Mouse (Mus musculus) liver, embryonic 12.5 days (tissue): ENCODE data around the gene Pdia2. TPM values are rescaled to one million over a fixed set of nuclear protein-coding genes. Genes with fewer than 3 reads are reported as not detected.

Experiments
- ATAC-seq: fragments of 200-750 bp; cut with Nextera tagmentation; 2 replicates; pipeline ENCODE4 v1.8.0; 2017; ENCODE audit warnings: moderate number of reproducible peaks, mild to moderate bottlenecking, moderate library complexity
- H3K27ac ChIP-seq: fragments of 300-500 bp; sonication (generic); 2 replicates; pipeline ENCODE4 v1.5.1; 2016; ENCODE audit warnings: mild to moderate bottlenecking
- H3K27me3 ChIP-seq: fragments of 300-500 bp; sonication (generic); replicated peaks from 2 replicates; pipeline ENCODE4 v1.6.1; 2016; ENCODE audit warnings: mild to moderate bottlenecking, moderate library complexity
- H3K36me3 ChIP-seq: fragments of 300-500 bp; sonication (generic); 2 replicates; pipeline ENCODE4 v1.6.1; 2016; ENCODE audit warnings: mild to moderate bottlenecking, moderate library complexity
- H3K4me1 ChIP-seq: fragments of 300-500 bp; sonication (generic); 2 replicates; pipeline ENCODE4 v1.6.1; 2016
- H3K4me2 ChIP-seq: fragments of 300-500 bp; sonication (generic); 2 replicates; pipeline ENCODE4 v1.6.1; 2016; ENCODE audit warnings: mild to moderate bottlenecking, moderate library complexity
- H3K4me3 ChIP-seq: fragments of 300-500 bp; sonication (generic); 2 replicates; pipeline ENCODE4 v1.5.1; 2016; ENCODE audit warnings: mild to moderate bottlenecking, moderate library complexity
- H3K9ac ChIP-seq: fragments of 300-500 bp; sonication (generic); 2 replicates; pipeline ENCODE4 v1.6.1; 2016; ENCODE audit warnings: mild to moderate bottlenecking, moderate library complexity
- H3K9me3 ChIP-seq: fragments of 300-500 bp; sonication (generic); replicated peaks from 2 replicates; pipeline ENCODE4 v1.6.1; 2016; ENCODE audit warnings: mild to moderate bottlenecking, moderate library complexity
- WGBS: fragments of 180-500 bp; shearing (Covaris S2); methylation state at CpG from one replicate; pipeline ENCODE4 v1.1.7; 2016; ENCODE audit not compliant: insufficient replicate concordance; 5-methylcytosine and 5-hydroxymethylcytosine counted together
- polyA plus RNA-seq: library from polyadenylated mRNA; unstranded; fragments of >200 nt; fragmentation: Nextera tagmentation; extraction: Ambion mirVana; gene quantifications from 2 replicates; pipeline ENCODE4 v1.2.1, GENCODE M21; 2016

Gene Pdia2
- polyA plus RNA-seq, 1 experiment from 2014 or later, result 96.5 TPM

DNA sequence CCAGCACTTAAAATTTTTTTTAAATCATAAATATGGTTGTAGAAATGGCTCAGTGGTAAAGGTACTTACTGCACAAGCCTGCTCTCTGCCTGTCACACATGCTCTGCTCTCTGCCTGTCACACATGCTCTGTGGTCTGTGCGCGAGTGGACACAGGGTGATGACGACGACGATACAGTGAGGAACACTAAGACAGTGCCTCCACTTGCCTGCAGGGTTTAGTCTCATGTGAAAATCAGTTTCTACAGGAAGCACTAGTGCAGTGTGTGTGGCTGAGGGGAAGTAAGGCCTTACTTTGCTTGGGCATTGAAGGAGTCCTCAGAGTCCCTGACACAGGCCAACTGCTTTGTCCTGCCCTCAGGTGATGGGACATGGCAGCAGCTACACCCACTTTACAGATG is 30.9 kb upstream of the Pdia2 start:
- no peaks in the 10 kb centered on the region for H3K9me3 ChIP-seq
- H3K27me3 ChIP-seq, result no peaks in the 10 kb centered on the region
- 0 out of 2 replicates have a peak, but pooled peaks cover 3% of the 10 kb centered on the region for H3K36me3 ChIP-seq
- no peak overlapping the region for H3K9ac ChIP-seq
- H3K4me1 ChIP-seq, result peaks cover 4% of the 10 kb centered on the region
- H3K4me3 ChIP-seq, result no peak overlapping the region
- no peak overlapping the region for H3K4me2 ChIP-seq
- no peak overlapping the region for H3K27ac ChIP-seq
- WGBS, result 62% methylated on average over 5 of the region's 5 CpGs
- no peak for ATAC-seq

DNA sequence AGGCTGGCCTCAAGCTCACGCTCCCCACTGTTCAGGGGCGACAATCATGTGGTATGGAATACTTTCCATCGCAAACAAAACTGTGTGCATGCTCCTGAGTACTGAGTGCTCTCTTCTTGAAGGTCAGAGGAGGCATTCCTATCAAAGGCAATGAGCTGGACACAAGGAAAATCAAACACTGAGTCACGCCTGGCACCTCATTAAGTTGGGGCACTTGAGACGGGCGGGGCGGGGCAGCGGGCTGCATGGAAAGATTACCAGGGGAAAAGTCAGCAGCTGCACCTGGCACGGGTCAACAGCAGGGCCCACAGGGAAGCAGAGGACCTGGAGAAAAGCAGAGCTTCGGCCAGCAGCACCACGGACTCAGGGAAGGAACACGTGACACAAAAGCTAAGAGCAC is 26.3 kb upstream of the Pdia2 start:
- no peak overlapping the region for H3K9ac ChIP-seq
- H3K36me3 ChIP-seq, result no peaks in the 10 kb centered on the region
- WGBS, result 68% methylated on average over 12 of the region's 12 CpGs
- H3K27ac ChIP-seq, result no peak overlapping the region
- no peak overlapping the region for H3K4me2 ChIP-seq
- H3K4me3 ChIP-seq, result no peak overlapping the region
- H3K27me3 ChIP-seq, result 0 out of 2 replicates have a peak, but pooled peaks cover 18% of the 10 kb centered on the region
- H3K4me1 ChIP-seq, result peaks cover 4% of the 10 kb centered on the region
- H3K9me3 ChIP-seq, result no peaks in the 10 kb centered on the region
- ATAC-seq, result no peak

DNA sequence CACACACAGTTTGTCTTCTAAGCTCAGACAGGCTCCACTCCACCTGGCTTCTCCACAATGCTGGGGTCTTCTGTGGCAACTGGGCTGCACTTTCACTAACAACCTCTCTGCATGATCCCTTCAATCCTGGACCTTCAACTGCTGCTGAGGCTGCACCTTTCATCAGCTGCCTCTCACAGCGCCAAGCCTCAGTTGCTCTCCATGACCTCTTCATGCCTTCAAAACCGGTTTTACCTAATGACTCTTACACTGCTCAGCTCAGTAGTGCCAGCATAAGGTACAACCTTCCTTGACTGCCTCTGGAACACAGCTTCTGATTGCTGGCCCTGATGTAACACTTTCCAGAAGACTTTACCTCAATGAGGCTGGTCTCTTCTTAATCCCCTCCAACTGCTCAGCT is 22.6 kb upstream of the Pdia2 start:
- no peak overlapping the region for H3K4me2 ChIP-seq
- no peak for ATAC-seq
- H3K4me3 ChIP-seq, result no peak overlapping the region
- no peak overlapping the region for H3K9ac ChIP-seq
- peaks cover 4% of the 10 kb centered on the region for H3K4me1 ChIP-seq
- no peaks in the 10 kb centered on the region for H3K9me3 ChIP-seq
- no peaks in the 10 kb centered on the region; the same call in 1 of the 2 replicates for H3K36me3 ChIP-seq
- WGBS, result 57% methylated on average over 2 of the region's 2 CpGs
- no peak overlapping the region for H3K27ac ChIP-seq
- peaks cover 40% of the 10 kb centered on the region; the same call in 1 of the 2 replicates for H3K27me3 ChIP-seq

DNA sequence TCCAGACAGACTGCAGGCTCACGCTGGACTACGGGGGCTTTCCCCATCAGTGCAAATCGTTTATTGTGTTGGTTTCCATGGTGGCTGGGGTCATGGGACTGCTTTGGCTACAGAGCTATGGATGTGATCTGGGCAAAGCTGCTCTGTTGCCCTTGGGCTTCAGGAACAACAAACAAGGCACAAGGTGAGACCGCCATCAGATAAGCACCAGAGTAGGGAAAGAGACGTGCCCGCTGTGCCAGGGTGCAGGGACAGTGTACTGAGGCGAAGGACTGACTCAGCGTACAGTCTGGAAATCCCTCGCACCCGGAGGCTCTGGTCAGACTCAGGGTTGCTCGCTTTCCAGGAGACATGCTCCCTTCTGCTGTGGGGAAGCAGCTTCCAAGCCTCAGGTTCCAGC is 13.8 kb upstream of the Pdia2 start:
- Histone ChIP-seq H3K4me2 (no peak overlapping the region), H3K9ac (no peak overlapping the region), H3K36me3 (peaks cover 2% of the 10 kb centered on the region; the same call in 1 of the 2 replicates), H3K27me3 (peaks cover 37% of the 10 kb centered on the region; the same call in 1 of the 2 replicates), H3K4me3 (no peak overlapping the region), H3K27ac (no peak overlapping the region), H3K4me1 (no peaks in the 10 kb centered on the region), H3K9me3 (no peaks in the 10 kb centered on the region)
- ATAC-seq, result no peak
- 74% methylated on average over 11 of the region's 11 CpGs for WGBS

DNA sequence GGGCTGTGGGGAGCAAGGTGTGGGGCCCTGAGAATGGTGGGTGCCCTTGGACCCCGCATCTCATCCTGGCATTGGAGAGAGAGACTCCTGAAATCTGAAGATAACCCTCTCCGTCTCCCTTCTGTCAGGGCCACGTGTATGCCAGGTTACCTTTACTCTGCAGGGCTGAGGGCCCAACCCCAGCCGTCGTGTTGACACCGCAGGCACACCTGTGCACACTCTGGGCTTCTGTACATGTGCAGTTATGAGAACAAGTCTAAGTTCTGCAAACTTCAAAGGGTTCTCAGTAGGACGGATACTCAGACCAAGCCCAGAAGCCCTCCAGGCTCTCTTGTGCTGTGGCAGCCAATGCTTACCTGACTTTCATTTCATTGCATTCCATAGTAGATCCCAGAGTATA is 13.4 kb upstream of the Pdia2 start:
- H3K9me3 ChIP-seq, result no peaks in the 10 kb centered on the region
- no peak overlapping the region for H3K27ac ChIP-seq
- no peak overlapping the region for H3K9ac ChIP-seq
- ATAC-seq, result no peak
- H3K4me2 ChIP-seq, result no peak overlapping the region
- H3K4me1 ChIP-seq, result no peaks in the 10 kb centered on the region
- 76% methylated on average over 7 of the region's 7 CpGs for WGBS
- peaks cover 37% of the 10 kb centered on the region; the same call in 1 of the 2 replicates for H3K27me3 ChIP-seq
- no peak overlapping the region for H3K4me3 ChIP-seq
- H3K36me3 ChIP-seq, result peaks cover 2% of the 10 kb centered on the region; the same call in 1 of the 2 replicates

DNA sequence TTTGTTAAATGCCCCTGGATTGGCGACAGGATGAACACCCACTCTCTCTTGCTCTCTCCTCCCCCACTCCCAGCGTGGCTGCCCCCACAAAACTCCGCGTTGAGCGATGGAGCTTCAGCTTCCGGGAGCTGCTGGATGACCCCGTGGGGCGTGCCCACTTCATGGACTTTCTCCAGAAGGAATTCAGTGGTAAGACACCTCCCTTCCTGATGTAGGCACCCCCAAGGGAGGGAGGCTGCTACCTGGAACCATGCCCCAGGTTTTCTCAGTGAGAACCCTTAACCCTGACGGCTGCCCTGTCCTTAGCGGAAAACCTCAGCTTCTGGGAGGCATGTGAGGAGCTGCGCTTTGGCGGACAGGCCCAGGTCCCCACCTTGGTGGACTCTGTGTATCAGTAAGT is 8.8 kb upstream of the Pdia2 start, which contains the start of gene Arhgdig:
TSS of gene Arhgdig (minus strand) at position 101 of the 400 bp plus-strand sequence.
- peaks cover 65% of the 10 kb centered on the region for H3K27me3 ChIP-seq
- H3K4me3 ChIP-seq, result no peak within 1 kb of the TSS
- WGBS, result 79% methylated on average over 12 of the region's 12 CpGs
- no peaks in the 10 kb centered on the region for H3K9me3 ChIP-seq
- no peak within 1 kb of the TSS for H3K9ac ChIP-seq
- no peak for ATAC-seq
- H3K4me2 ChIP-seq, result no peak within 1 kb of the TSS
- peaks cover 14% of the 10 kb centered on the region for H3K4me1 ChIP-seq
- no peak within 1 kb of the TSS for H3K27ac ChIP-seq
- H3K36me3 ChIP-seq, result no peaks in the 10 kb centered on the region

DNA sequence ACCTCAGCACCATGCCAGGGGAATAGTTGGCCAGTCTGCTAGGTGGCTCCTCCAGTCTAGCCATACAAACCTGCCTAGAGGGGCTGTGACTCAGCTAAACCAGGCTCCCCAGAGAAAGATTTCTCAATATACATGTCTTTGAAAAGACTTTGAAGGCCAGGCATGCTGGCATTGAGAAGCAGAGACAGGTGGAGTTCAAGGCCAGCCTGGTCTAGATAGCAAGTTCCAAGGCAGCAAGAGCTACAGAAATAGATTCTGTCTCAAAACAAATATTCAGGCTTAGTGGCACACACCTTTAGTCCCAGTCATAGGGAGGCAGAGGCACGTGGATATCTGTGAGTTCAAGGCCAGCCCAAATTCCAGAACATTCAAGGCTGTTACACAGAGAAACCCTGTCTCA is 7.5 kb upstream of the Pdia2 start:
- no peak overlapping the region for H3K27ac ChIP-seq
- no peaks in the 10 kb centered on the region for H3K9me3 ChIP-seq
- H3K4me2 ChIP-seq, result no peak overlapping the region
- H3K9ac ChIP-seq, result no peak overlapping the region
- H3K27me3 ChIP-seq, result peaks cover 76% of the 10 kb centered on the region
- no peak for ATAC-seq
- H3K4me3 ChIP-seq, result no peak overlapping the region
- H3K36me3 ChIP-seq, result no peaks in the 10 kb centered on the region
- H3K4me1 ChIP-seq, result peaks cover 27% of the 10 kb centered on the region
- 31% methylated on average over 1 of the region's 1 CpGs for WGBS

DNA sequence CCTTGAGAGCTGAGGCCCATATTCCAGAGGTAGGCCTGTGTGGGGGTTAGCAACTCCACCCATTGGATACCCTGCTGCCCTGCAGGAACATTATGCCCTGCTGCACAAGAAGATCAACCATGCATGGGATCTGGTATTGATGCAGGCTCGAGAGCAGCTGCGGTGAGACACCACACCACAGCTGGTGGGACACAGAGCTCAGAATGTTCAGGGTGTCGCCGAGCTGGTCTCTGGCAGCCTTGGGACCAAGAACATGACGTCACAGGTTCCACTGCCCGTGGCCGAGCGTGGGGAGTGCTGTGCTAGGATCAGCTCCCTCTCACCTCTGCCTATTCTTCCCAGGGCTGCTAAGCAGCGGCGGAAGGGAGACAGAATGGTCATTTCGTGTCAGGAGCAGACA is 5.9 kb upstream of the Pdia2 start:
- no peak overlapping the region for H3K9ac ChIP-seq
- H3K36me3 ChIP-seq, result no peaks in the 10 kb centered on the region
- no peak overlapping the region for H3K4me3 ChIP-seq
- no peak overlapping the region for H3K4me2 ChIP-seq
- H3K27ac ChIP-seq, result no peak overlapping the region
- peaks cover 84% of the 10 kb centered on the region for H3K27me3 ChIP-seq
- no peaks in the 10 kb centered on the region for H3K9me3 ChIP-seq
- ATAC-seq, result no peak
- peaks cover 44% of the 10 kb centered on the region for H3K4me1 ChIP-seq
- 23% methylated on average over 11 of the region's 11 CpGs for WGBS

DNA sequence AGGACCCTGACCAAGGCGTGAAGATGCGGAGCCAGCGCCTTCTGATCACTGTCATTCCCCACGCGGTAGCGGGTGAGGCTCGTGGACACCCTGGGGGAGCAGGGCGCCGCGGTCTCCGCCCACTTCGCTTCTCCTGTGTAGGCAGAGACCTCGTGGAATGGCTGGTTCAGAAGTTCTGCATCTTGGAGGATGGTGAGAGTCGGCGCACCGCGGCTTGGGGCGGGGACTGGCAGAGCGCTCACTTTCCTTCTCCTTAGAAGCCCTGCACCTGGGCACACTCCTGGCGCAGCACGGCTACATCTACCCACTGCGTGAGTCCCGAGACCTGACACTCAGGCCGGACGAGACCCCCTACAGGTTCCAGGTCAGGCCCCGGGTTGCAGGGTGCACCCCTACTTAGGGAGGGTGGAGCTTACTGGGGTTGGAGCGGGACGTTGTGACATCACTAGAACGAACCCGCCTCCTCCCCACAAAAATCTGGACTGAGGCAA is 4.5 kb upstream of the Pdia2 start:
- Histone ChIP-seq H3K4me1 (peaks cover 57% of the 10 kb centered on the region), H3K4me2 (peak overlapping the region; percentile 96), H3K27me3 (peaks cover 91% of the 10 kb centered on the region), H3K4me3 (peak overlapping the region; percentile 56), H3K9me3 (no peaks in the 10 kb centered on the region), H3K9ac (peak overlapping the region; percentile 51), H3K36me3 (peaks cover 4% of the 10 kb centered on the region; the same call in 1 of the 2 replicates), H3K27ac (no peak overlapping the region)
- WGBS, result 2% methylated on average over 30 of the region's 30 CpGs
- ATAC-seq, result no peak

DNA sequence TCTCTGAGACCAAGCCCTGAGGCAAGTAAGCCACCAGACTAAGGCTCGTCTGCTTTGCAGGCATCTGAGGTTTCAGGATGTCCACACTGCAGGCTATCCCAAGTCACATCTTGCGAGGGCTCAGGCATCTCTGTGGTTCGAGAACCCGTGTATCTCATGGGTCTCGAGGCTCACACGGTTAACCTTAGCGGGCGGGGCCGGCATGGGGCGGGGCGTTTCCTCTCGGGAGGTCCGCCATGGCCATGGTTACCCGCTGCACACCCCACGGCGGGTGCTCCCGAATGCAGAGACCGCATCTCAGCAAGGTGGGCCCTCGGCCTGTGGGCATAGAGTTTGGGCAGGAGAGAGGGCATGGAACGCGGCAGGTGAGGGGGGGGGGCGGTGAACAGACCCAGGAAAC is 3.9 kb upstream of the Pdia2 start, which contains the start of gene Rgs11:
TSS of gene Rgs11 (plus strand) at position 215 of the 400 bp plus-strand sequence.
- H3K9ac ChIP-seq, result peak within 1 kb of the TSS; percentile 76
- H3K4me2 ChIP-seq, result peak within 1 kb of the TSS; percentile 96
- ATAC-seq, result no peak
- H3K4me1 ChIP-seq, result peaks cover 64% of the 10 kb centered on the region
- H3K27me3 ChIP-seq, result peaks cover 85% of the 10 kb centered on the region
- peaks cover 10% of the 10 kb centered on the region for H3K36me3 ChIP-seq
- peak within 1 kb of the TSS; percentile 56 for H3K4me3 ChIP-seq
- H3K27ac ChIP-seq, result peak within 1 kb of the TSS; percentile 60
- 1% methylated on average over 22 of the region's 22 CpGs for WGBS
- no peaks in the 10 kb centered on the region for H3K9me3 ChIP-seq

DNA sequence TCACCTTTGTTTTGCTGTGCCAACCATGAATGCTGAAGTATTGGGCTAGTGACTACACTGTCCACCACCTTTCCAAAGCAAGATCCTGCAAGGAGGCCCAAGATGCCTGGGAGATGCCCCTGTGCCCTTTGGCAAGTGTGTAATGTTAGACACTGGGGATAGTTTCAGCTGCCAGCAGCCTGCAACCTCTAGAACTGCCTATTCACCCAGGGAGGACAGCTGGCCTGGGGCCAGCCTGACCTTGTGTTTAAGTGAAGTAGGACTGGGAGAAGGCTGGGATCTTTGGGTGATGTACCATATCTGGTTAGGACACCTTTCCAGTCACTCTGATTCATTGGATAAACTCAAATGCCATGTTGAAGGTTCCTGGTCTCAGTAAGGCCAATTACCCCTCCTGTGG is 3.1 kb upstream of the Pdia2 start:
- peak overlapping the region; percentile 60 for H3K27ac ChIP-seq
- H3K4me2 ChIP-seq, result peak overlapping the region; percentile 96
- peaks cover 71% of the 10 kb centered on the region for H3K4me1 ChIP-seq
- peaks cover 17% of the 10 kb centered on the region for H3K36me3 ChIP-seq
- peaks cover 77% of the 10 kb centered on the region for H3K27me3 ChIP-seq
- H3K4me3 ChIP-seq, result no peak overlapping the region
- H3K9ac ChIP-seq, result peak overlapping the region; percentile 76; the same call in 1 of the 2 replicates
- no peaks in the 10 kb centered on the region for H3K9me3 ChIP-seq
- ATAC-seq, result no peak

DNA sequence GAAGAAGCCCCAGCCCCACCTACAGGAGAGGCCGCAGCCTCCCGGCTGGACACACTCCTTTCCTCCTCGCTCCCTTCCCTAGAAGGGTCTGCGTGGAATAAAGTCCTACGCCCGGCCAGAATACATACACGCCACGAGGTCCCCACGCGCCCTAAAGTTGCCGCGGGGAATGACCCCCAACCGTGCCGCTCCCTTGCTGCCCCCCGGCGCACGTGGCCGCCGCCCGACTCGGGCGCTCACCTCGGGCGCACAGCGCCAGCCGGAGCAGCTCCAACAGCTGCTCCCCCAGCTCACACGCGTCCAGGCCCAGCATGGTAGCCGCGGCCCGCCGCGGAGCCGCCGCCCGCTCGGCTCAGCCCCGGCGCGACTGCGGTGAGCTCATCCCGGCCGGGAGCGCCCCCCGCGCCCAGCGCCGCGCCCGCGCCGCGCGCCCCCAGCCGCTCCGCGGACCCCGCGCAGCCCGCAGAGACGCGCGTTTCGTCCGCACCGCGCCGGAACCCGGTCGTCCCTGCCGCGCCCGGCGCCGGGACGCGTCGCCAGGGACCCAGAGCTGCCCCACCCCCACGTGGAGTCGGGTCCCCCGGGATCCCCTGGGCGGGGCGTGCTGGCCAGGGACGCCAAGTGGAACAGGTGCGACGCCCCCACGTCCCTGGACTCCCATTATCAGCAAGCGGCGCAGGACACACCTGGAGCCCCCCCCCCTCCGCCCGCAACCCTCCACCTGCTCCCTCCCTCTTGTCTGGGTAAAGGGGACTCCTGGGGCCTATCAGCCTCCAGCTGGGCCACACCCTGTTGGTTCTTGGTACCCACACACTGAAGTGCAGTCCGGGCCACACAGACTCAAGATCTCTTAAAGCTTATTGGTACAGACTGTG is 2.2 kb upstream of the Pdia2 start:
- WGBS, result under 1% methylated on average over 83 of the region's 92 CpGs
- no peaks in the 10 kb centered on the region for H3K9me3 ChIP-seq
- peak overlapping the region; percentile 76 for H3K9ac ChIP-seq
- H3K27me3 ChIP-seq, result peaks cover 69% of the 10 kb centered on the region
- H3K27ac ChIP-seq, result peak overlapping the region; percentile 76
- H3K4me1 ChIP-seq, result peaks cover 77% of the 10 kb centered on the region
- peaks cover 27% of the 10 kb centered on the region for H3K36me3 ChIP-seq
- H3K4me3 ChIP-seq, result peak overlapping the region; percentile 67
- ATAC-seq, result peak; percentile 82
- H3K4me2 ChIP-seq, result peak overlapping the region; percentile 96
